Mouse (Mus musculus) hindbrain, embryonic 14.5 days (tissue): ENCODE measurements at regions not wholly inside any gene's neighbourhood (a gene's known extent, or its start where the extent isn't known, plus 50 kb on each side); places are given as distances from the start of the nearest gene placed in this dataset.

ENCODE experiments used
- ATAC-seq: fragments of 200-750 bp; cut with Nextera tagmentation; 2 replicates; pipeline ENCODE4 v1.8.0; 2017; ENCODE audit warnings: moderate number of reproducible peaks, mild to moderate bottlenecking, moderate TSS enrichment, moderate library complexity; ENCODE audit not compliant: low FRiP score
- DNase-seq: peaks from one replicate; pipeline ENCODE4 v3.0.0-alpha.2; 2015; ENCODE audit warnings: low spot score
- H3K27ac ChIP-seq: fragments of 300-500 bp; sonication (generic); 2 replicates; pipeline ENCODE4 v1.5.1; 2014; ENCODE audit warnings: mild to moderate bottlenecking, moderate library complexity
- H3K27me3 ChIP-seq: fragments of 300-500 bp; sonication (generic); 2 replicates; pipeline ENCODE4 v1.6.1; 2014; ENCODE audit warnings: mild to moderate bottlenecking, low read length, mixed read lengths; ENCODE audit not compliant: control insufficient read depth, insufficient read depth
- H3K36me3 ChIP-seq: fragments of 300-500 bp; sonication (generic); replicated peaks from 2 replicates; pipeline ENCODE4 v1.6.1; 2014; ENCODE audit not compliant: control insufficient read depth, insufficient read depth
- H3K4me1 ChIP-seq: fragments of 300-500 bp; sonication (generic); replicated peaks from 2 replicates; pipeline ENCODE4 v1.6.1; 2014; ENCODE audit warnings: antibody characterized with exemption, low read length, mixed read lengths; ENCODE audit not compliant: control insufficient read depth, insufficient read depth
- H3K4me2 ChIP-seq: fragments of 300-500 bp; sonication (generic); replicated peaks from 2 replicates; pipeline ENCODE4 v1.6.1; 2014; ENCODE audit warnings: mild to moderate bottlenecking, moderate library complexity
- H3K4me3 ChIP-seq: fragments of 300-500 bp; sonication (generic); replicated peaks from 2 replicates; pipeline ENCODE4 v1.5.1; 2014; ENCODE audit warnings: mild to moderate bottlenecking, low read length
- H3K9ac ChIP-seq: fragments of 300-500 bp; sonication (generic); 2 replicates; pipeline ENCODE4 v1.6.1; 2014
- H3K9me3 ChIP-seq: fragments of 300-500 bp; sonication (generic); 2 replicates; pipeline ENCODE4 v1.6.1; 2016; ENCODE audit warnings: low read length; ENCODE audit not compliant: control insufficient read depth
- WGBS: fragments of 180-500 bp; shearing (Covaris S2); extraction: QIAGEN DNeasy Blood & Tissue Kit; methylation state at CpG from one replicate; pipeline ENCODE4 v1.1.7; 2014; 5-methylcytosine and 5-hydroxymethylcytosine counted together

DNA sequence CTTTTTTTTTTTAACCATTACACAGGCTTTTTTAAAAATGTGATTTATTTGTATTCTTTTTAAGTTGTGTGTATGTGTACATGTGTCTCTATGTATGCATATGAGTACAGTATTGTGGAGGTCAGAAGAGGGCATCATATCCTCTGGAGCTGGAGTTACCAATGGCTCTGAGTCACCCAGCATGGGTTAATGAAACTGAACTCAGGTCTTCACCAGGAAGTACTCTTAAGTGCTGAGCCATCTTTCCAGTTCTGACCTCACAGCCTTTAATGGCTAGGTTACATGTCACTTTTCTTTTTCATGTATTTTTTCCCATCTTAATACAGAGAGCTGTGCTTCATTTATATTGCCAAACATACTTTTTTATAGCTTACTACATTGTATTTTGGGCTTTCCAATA is 136.8 kb downstream of the Kcnj2 start:
- Histone ChIP-seq H3K27me3 (no peaks in the 10 kb centered on the region), H3K36me3 (no peaks in the 10 kb centered on the region), H3K27ac (no peak overlapping the region), H3K9me3 (no peaks in the 10 kb centered on the region), H3K9ac (no peak overlapping the region), H3K4me3 (no peak overlapping the region), H3K4me1 (no peaks in the 10 kb centered on the region), H3K4me2 (no peak overlapping the region)
- ATAC-seq (no peak), DNase-seq (no peak)

DNA sequence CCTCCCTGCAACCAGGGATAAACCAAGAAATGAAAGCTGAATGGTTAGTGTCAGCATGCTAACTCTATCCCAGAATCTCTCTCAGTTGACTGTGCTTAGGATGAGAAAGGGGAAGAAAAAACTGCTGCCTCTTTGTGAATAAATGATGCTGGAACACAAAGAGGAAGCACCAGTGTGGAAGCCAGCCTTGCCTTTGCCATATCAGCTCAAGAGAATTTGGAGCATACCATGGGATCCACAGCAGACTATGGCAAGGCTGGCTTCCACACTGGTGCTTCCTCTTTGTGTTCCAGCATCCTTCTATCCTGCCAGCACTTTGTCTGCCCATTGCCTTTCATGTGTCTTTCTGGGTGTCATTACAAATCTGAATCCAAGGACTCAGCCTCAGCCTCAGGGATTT is 144.6 kb downstream of the Kcnj2 start:
- ATAC-seq = no peak
- H3K4me1 ChIP-seq = peaks cover 8% of the 10 kb centered on the region; the same call in 1 of the 2 replicates
- no peak for DNase-seq
- H3K27ac ChIP-seq = no peak overlapping the region
- H3K27me3 ChIP-seq = no peaks in the 10 kb centered on the region
- H3K36me3 ChIP-seq = no peaks in the 10 kb centered on the region
- no peak overlapping the region for H3K4me2 ChIP-seq
- no peak overlapping the region for H3K4me3 ChIP-seq
- H3K9ac ChIP-seq = no peak overlapping the region
- H3K9me3 ChIP-seq = no peaks in the 10 kb centered on the region

DNA sequence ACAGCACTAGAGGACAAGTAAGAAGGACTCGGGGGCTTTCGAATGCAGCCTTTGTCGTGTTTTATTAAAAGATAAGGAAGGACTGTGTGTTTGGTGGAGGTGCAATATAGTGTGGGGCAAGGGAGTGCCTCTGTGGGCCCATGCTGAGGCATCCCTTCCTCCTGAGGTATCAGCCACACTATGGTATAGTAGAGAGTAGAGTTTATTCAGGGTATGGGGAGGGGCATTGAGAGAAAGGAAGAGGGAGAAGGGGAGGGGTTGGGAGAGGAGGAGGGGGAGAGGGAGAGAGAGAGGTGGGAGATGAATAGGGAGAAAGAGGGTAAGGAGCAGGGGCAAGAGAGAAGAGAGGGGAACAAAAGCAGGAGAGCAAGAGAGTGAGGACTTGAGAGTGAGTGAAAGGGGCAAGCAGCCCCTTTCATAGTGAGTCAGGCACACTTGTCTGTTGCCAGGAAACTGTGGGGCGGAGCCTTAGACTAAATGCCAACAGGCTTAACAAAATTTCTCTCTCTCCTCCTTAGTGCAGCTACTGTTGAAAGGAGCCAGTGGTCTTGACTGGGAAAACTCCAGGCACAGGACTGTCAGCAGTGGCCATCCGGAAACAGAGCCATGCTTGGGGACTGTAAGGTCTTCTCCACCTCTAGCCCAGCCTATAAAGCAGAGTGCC is 146.2 kb downstream of the Kcnj2 start:
- no peaks in the 10 kb centered on the region for H3K27me3 ChIP-seq
- no peak overlapping the region for H3K4me3 ChIP-seq
- H3K4me1 ChIP-seq = peaks cover 8% of the 10 kb centered on the region; the same call in 1 of the 2 replicates
- H3K9me3 ChIP-seq = no peaks in the 10 kb centered on the region
- WGBS = 48% methylated on average over 5 of the region's 5 CpGs
- ATAC-seq = peak; percentile 73; the same call in 1 of the 2 replicates
- no peaks in the 10 kb centered on the region for H3K36me3 ChIP-seq
- DNase-seq = peak; percentile 40
- H3K9ac ChIP-seq = no peak overlapping the region
- no peak overlapping the region for H3K4me2 ChIP-seq
- no peak overlapping the region for H3K27ac ChIP-seq

DNA sequence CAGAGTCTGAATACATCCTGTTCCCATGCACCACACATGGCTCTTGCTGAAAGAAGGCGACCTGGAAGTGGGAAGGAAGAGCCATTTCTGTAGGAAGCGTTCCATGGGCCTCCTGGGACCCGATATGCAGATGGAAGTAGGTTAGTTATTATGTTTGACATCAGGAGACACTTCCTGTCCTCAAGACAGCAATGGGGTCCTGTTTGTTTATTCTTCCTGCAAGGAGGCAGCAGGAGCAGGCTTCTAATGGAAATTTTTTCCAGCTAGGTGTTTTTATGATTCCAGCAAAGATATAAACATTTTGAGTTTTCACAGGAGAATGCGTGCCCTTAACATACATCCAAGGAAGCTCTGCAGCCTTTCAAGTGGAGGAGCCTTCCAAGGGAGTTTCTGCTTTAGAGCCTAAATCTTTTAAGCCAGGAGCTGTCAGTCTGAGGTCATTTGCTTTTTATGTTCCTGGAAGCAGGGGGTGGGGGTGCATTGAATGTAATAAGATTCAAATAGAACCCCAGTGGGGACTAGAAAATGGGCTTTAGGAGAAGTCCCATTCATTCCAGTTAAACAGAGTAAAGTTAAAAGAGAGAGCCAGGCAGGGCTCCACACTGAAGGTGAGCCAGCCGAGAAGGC is 146.9 kb downstream of the Kcnj2 start:
- WGBS = 22% methylated on average over 5 of the region's 5 CpGs
- H3K4me2 ChIP-seq = no peak overlapping the region
- H3K4me3 ChIP-seq = no peak overlapping the region
- no peak for ATAC-seq
- H3K36me3 ChIP-seq = no peaks in the 10 kb centered on the region
- no peak for DNase-seq
- H3K9me3 ChIP-seq = no peaks in the 10 kb centered on the region
- H3K27ac ChIP-seq = no peak overlapping the region
- no peaks in the 10 kb centered on the region for H3K27me3 ChIP-seq
- no peak overlapping the region for H3K9ac ChIP-seq
- H3K4me1 ChIP-seq = peaks cover 8% of the 10 kb centered on the region; the same call in 1 of the 2 replicates

DNA sequence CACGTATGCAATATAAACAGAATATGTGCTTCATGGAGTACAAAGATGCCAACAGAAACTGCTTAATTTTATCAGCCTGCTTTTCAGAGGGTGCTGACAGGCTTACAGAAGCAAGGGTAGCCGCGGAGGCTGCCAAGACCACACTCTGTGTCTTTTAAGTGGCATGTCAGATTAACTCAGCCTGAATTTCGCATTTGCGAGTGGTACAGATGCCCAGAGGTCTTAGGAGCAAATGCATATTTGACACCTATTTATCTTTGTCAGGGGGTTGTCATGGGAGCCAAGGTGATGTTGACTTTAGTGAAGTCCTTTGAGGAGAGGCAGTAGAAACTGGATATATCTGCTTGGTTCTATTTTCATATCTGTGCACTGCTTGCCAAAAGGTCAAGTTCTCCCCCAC is 149.0 kb downstream of the Kcnj2 start:
- DNase-seq (no peak), ATAC-seq (no peak)
- WGBS = 72% methylated on average over 5 of the region's 5 CpGs

DNA sequence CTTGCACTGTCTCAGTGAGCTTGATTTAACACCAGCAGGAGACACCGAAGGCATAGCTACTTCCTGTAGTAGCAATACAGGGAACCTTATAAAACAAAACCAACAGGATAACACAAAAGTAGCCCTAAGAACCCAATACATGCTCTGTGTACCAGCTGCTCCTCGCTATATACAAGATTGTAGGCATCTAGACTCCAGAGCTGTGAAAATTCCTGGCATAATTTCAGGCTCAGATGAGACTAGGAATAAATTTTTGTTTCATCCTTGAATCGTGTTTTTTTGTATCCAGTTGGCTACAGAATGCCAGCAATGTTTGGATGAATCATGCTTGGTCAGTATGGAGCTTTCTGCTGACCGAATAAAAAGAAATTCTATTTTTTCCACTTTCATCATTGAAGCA is 157.9 kb downstream of the Kcnj2 start:
- Histone ChIP-seq H3K4me3 (no peak overlapping the region), H3K36me3 (no peaks in the 10 kb centered on the region), H3K27ac (no peak overlapping the region), H3K4me2 (no peak overlapping the region), H3K9me3 (no peaks in the 10 kb centered on the region), H3K27me3 (no peaks in the 10 kb centered on the region), H3K9ac (no peak overlapping the region), H3K4me1 (no peaks in the 10 kb centered on the region)
- DNase-seq (no peak), ATAC-seq (no peak)
- 93% methylated on average over 4 of the region's 4 CpGs for WGBS

More for the DNA sequence above, 149.0 kb downstream of the Kcnj2 start:
- Histone ChIP-seq H3K4me1 (peaks cover 8% of the 10 kb centered on the region; the same call in 1 of the 2 replicates), H3K9ac (no peak overlapping the region), H3K9me3 (no peaks in the 10 kb centered on the region), H3K4me3 (no peak overlapping the region), H3K36me3 (no peaks in the 10 kb centered on the region), H3K27me3 (no peaks in the 10 kb centered on the region), H3K27ac (no peak overlapping the region), H3K4me2 (no peak overlapping the region)

DNA sequence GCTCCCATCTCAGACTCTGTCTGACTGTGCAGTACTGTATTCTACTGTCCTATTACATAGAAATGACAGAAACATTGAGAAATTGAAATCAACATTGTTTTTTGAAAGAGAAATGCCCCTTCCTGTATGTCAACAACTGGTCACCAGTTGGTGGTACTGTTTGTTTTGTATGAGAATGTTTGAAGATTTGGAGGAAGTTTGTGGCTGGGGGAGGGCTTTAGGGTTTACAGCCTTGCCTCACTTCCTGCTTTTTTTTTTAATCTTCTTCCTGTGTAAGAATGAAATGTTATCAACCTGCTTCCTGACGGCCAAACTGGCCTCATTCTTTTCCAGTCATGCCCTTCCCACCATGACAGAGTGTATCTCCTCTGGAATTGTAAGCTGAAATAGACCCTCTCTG is 161.3 kb downstream of the Kcnj2 start:
- Histone ChIP-seq H3K4me2 (no peak overlapping the region), H3K4me1 (no peaks in the 10 kb centered on the region), H3K4me3 (no peak overlapping the region), H3K36me3 (no peaks in the 10 kb centered on the region), H3K27ac (no peak overlapping the region), H3K27me3 (no peaks in the 10 kb centered on the region), H3K9me3 (no peaks in the 10 kb centered on the region), H3K9ac (no peak overlapping the region)
- no peak for DNase-seq
- 83% methylated on average over 1 of the region's 1 CpGs for WGBS
- ATAC-seq = no peak

DNA sequence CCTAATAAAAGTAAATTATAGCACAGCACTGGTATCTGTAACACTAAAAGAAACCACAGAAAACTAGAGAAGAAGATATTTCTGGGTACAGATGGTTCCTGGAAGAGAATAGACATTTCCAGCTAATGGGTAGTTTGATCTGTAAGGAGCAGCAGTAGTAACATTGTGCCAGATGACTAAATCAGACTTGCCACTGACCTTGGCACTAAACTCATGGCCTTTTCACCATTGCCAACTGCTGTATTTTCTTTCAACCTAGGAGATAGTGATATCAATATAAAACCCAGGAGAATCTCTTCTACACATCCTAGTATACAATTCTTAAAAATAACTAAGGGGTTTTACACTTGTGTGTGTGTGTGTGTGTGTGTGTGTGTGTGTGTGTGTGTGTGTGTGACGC is 170.8 kb downstream of the Kcnj2 start:
- Histone ChIP-seq H3K4me2 (no peak overlapping the region), H3K36me3 (no peaks in the 10 kb centered on the region), H3K27me3 (no peaks in the 10 kb centered on the region), H3K9me3 (no peaks in the 10 kb centered on the region), H3K4me3 (no peak overlapping the region), H3K4me1 (no peaks in the 10 kb centered on the region), H3K9ac (no peak overlapping the region), H3K27ac (no peak overlapping the region)
- no peak for ATAC-seq
- DNase-seq = no peak
- 100% methylated on average over 1 of the region's 1 CpGs for WGBS

DNA sequence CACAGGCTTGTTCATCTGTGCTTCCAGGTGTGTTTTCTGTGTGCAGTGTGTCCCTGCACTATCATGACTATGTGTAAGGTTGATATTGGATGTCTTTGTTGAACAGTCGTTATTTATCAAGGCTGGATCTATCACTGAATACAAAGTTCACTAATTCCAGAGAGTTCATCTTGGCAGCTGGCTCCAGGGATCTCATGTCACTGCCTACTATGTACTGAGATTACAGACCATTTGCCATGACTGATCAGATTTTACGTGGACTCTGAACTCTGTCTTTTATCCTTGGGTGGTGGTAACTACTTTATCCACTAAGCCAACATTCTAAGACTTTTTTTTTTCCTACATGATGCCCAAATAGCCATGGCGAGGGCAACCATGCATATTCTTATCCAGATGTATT is 173.8 kb downstream of the Kcnj2 start:
- Histone ChIP-seq H3K36me3 (no peaks in the 10 kb centered on the region), H3K4me1 (no peaks in the 10 kb centered on the region), H3K4me2 (no peak overlapping the region), H3K9me3 (no peaks in the 10 kb centered on the region), H3K9ac (no peak overlapping the region), H3K27ac (no peak overlapping the region), H3K27me3 (no peaks in the 10 kb centered on the region), H3K4me3 (no peak overlapping the region)
- DNase-seq = no peak
- ATAC-seq = no peak
- WGBS = 74% methylated on average over 3 of the region's 3 CpGs

DNA sequence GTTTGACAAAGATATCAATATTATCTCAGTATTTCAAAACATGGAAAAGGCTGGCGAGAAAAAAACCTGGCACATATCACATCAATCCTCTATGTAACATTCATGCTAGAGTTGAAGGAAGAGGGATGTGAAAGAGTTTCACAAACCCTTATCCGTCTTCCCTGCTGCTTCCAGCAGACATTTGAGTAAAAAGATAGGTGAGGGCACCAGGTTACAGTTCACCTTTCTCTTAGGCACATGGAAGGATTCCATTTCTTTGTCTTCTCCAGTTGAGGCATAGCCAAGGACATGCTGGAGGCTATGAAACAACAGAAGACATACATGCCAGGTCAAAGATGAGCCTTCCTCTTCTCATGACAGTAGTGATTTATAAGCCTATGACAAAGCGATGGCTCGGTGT is 186.3 kb downstream of the Kcnj2 start:
- 94% methylated on average over 4 of the region's 4 CpGs for WGBS
- DNase-seq (no peak), ATAC-seq (no peak)
- H3K9me3 ChIP-seq = no peaks in the 10 kb centered on the region
- H3K27me3 ChIP-seq = no peaks in the 10 kb centered on the region
- H3K4me1 ChIP-seq = no peaks in the 10 kb centered on the region
- H3K27ac ChIP-seq = no peak overlapping the region
- no peak overlapping the region for H3K4me2 ChIP-seq
- no peaks in the 10 kb centered on the region for H3K36me3 ChIP-seq
- H3K4me3 ChIP-seq = no peak overlapping the region
- H3K9ac ChIP-seq = no peak overlapping the region
